Mouse (Mus musculus): ENCODE results near the gene Herc6. TPM values are rescaled to one million over a fixed set of nuclear protein-coding genes. Genes with fewer than 3 reads are reported as not detected.
A peak's percentile ranks its signal among the peaks of the same experiment; 100 is the strongest.

The Herc6 gene
- 1.3 and 2.3 TPM in 2 replicates for polyA plus RNA-seq (2012; rRNA removed)
- 2.7 and 3.7 TPM in 2 replicates for polyA plus RNA-seq (2014; fragmentation: Nextera tagmentation; extraction: Ambion mirVana)

DNA sequence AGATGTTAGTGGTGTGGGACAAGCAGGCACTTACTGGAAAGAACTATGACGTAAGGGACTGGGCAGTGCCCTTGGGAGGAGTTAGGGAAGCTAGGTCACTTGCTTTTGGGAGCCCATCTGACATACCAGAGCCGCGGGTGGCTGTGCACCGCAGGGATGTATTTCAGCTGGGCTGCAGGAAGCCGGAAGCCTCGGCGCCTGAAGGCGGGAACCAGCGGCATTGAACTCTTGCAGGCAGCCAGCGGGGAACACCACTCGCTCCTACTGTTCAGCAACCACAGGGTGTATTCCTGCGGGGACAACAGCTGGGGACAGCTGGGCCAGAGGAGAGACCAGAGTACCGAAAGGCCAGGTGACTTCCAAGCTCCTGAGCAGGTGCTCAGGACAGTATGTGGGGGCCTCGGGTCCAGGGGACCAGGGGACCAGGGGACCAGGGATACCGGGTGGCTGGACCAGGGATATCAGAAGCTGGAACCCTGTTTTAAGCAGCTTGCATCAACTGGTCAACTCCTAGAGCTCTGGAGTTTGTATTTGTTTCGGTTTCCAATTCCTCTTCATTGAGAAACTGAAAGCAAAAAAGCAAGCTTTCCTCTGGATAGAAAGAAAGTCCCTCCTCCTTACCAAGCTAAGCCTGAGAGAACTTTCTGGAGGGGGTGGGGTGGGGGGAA is at the start of gene Herc6:
Gene Herc6 (plus strand): TSS at position 120 of the 668 bp plus-strand sequence.
- ATAC-seq (ENCODE audit: insufficient read depth) (peak; percentile 91), DNase-seq (ENCODE audit: low read depth in 3 of 3, low spot score in 3 of 3) (peak; percentile 54 to 63 (median 62))
- H3K4me3 ChIP-seq (ENCODE audit: insufficient read depth in 1 of 2, low read depth in 2 of 2, low read length in 2 of 2) = peak within 1 kb of the TSS; percentile 66 to 84
- H3K9ac ChIP-seq (replicated peaks) = peak within 1 kb of the TSS; percentile 71
- H3K36me3 ChIP-seq (replicated peaks; ENCODE audit: control insufficient read depth, insufficient read depth, low read depth) = no peaks in the 10 kb centered on the region
- H3K4me1 ChIP-seq (replicated peaks; ENCODE audit: control insufficient read depth in 2 of 2, insufficient read depth in 2 of 2, low read length in 1 of 2) = peaks cover 0 to 2% of the 10 kb centered on the region in 2 experiments; a peak in 1 of 4 replicates
- H3K4me2 ChIP-seq (ENCODE audit: low read depth) = peak within 1 kb of the TSS; percentile 70
- no peaks in the 10 kb centered on the region for H3K9me3 ChIP-seq (ENCODE audit: control insufficient read depth, low read length)
- no peaks in the 10 kb centered on the region for H3K27me3 ChIP-seq (ENCODE audit: control insufficient read depth, insufficient read depth, low read length)
- TF ChIP-seq EP300 (IDR thresholded peaks at IDR 0.05; ENCODE audit: low read depth) (no peak), CTCF (IDR thresholded peaks at IDR 0.05; ENCODE audit: low read depth) (no peak)
- WGBS (ENCODE audit: insufficient replicate concordance) = under 1% methylated on average over 16 of the region's 16 CpGs
- peak within 1 kb of the TSS; percentile 8 for H3K27ac ChIP-seq

GRCm38 (mm10) chr6:57531011-57531410 is 49.8 kb upstream of the Herc6 start:
- Histone ChIP-seq H3K9ac (replicated peaks) (no peak overlapping the region), H3K9me3 (ENCODE audit: control insufficient read depth, low read length) (no peaks in the 10 kb centered on the region), H3K4me3 (ENCODE audit: insufficient read depth in 1 of 2, low read depth in 2 of 2, low read length in 2 of 2) (no peak overlapping the region), H3K27ac (no peak overlapping the region), H3K36me3 (replicated peaks; ENCODE audit: control insufficient read depth, insufficient read depth, low read depth) (no peaks in the 10 kb centered on the region), H3K27me3 (ENCODE audit: control insufficient read depth, insufficient read depth, low read length) (no peaks in the 10 kb centered on the region), H3K4me2 (ENCODE audit: low read depth) (no peak overlapping the region), H3K4me1 (replicated peaks; ENCODE audit: control insufficient read depth in 2 of 2, insufficient read depth in 2 of 2, low read length in 1 of 2) (peaks cover 0 to 11% of the 10 kb centered on the region in 2 experiments; a peak in 2 of 4 replicates)
- ATAC-seq (ENCODE audit: insufficient read depth) (no peak), DNase-seq (ENCODE audit: low read depth in 3 of 3, low spot score in 3 of 3) (no peak)
- TF ChIP-seq EP300 (IDR thresholded peaks at IDR 0.05; ENCODE audit: low read depth) (no peak), CTCF (IDR thresholded peaks at IDR 0.05; ENCODE audit: low read depth) (no peak)
- WGBS (ENCODE audit: insufficient replicate concordance) = 49% methylated on average over 4 of the region's 4 CpGs

- H3K27ac ChIP-seq = no peak overlapping the region
- DNase-seq (ENCODE audit: low read depth in 3 of 3, low spot score in 3 of 3) (no peak), ATAC-seq (ENCODE audit: insufficient read depth) (no peak)
- no peak overlapping the region for H3K4me2 ChIP-seq (ENCODE audit: low read depth)
- no peaks in the 10 kb centered on the region for H3K36me3 ChIP-seq (replicated peaks; ENCODE audit: control insufficient read depth, insufficient read depth, low read depth)
- peaks cover 0 to 11% of the 10 kb centered on the region in 2 experiments; a peak in 2 of 4 replicates for H3K4me1 ChIP-seq (replicated peaks; ENCODE audit: control insufficient read depth in 2 of 2, insufficient read depth in 2 of 2, low read length in 1 of 2)
- 69% methylated on average over 1 of the region's 1 CpGs for WGBS (ENCODE audit: insufficient replicate concordance)
- H3K27me3 ChIP-seq (ENCODE audit: control insufficient read depth, insufficient read depth, low read length) = no peaks in the 10 kb centered on the region
- H3K4me3 ChIP-seq (ENCODE audit: insufficient read depth in 1 of 2, low read depth in 2 of 2, low read length in 2 of 2) = no peak overlapping the region
- TF ChIP-seq CTCF (IDR thresholded peaks at IDR 0.05; ENCODE audit: low read depth) = no peak
- TF ChIP-seq EP300 (IDR thresholded peaks at IDR 0.05; ENCODE audit: low read depth) = no peak
- H3K9ac ChIP-seq (replicated peaks) = no peak overlapping the region
- H3K9me3 ChIP-seq (ENCODE audit: control insufficient read depth, low read length) = no peaks in the 10 kb centered on the region
These were observed 49.4 kb upstream of the Herc6 start for GRCm38 (mm10) chr6:57531441-57531840.

- no peak for TF ChIP-seq CTCF (IDR thresholded peaks at IDR 0.05; ENCODE audit: low read depth)
- no peaks in the 10 kb centered on the region for H3K36me3 ChIP-seq (replicated peaks; ENCODE audit: control insufficient read depth, insufficient read depth, low read depth)
- H3K27ac ChIP-seq = no peak overlapping the region
- DNase-seq (ENCODE audit: low read depth in 3 of 3, low spot score in 3 of 3) = no peak
- no peak overlapping the region for H3K4me3 ChIP-seq (ENCODE audit: insufficient read depth in 1 of 2, low read depth in 2 of 2, low read length in 2 of 2)
- H3K9me3 ChIP-seq (ENCODE audit: control insufficient read depth, low read length) = no peaks in the 10 kb centered on the region
- no peaks in the 10 kb centered on the region for H3K27me3 ChIP-seq (ENCODE audit: control insufficient read depth, insufficient read depth, low read length)
- peaks cover 0 to 11% of the 10 kb centered on the region in 2 experiments; a peak in 2 of 4 replicates for H3K4me1 ChIP-seq (replicated peaks; ENCODE audit: control insufficient read depth in 2 of 2, insufficient read depth in 2 of 2, low read length in 1 of 2)
- no peak for ATAC-seq (ENCODE audit: insufficient read depth)
- H3K9ac ChIP-seq (replicated peaks) = no peak overlapping the region
- WGBS (ENCODE audit: insufficient replicate concordance) = 58% methylated on average over 1 of the region's 1 CpGs
- H3K4me2 ChIP-seq (ENCODE audit: low read depth) = no peak overlapping the region
These were observed 48.8 kb upstream of the Herc6 start for GRCm38 (mm10) chr6:57532022-57532421.

DNA sequence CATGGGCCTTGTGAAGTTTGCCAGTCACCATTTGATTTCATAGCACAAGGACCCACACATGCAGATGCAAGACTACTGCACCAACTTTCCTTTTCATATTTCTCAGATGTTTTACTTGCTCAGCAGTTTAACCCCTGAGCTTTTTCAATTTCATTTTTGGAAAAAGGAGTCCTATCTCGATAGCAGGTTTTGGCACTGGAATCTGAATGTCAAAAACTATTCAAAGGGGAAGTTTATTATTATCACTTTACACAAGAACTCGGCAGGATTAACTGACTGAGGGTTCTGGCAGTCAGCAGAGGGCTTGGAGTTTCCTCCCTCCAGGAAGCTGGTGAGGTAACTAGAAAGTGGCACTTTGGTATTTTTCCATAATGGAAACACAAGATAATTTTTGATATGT is 47.4 kb upstream of the Herc6 start:
- Histone ChIP-seq H3K27me3 (ENCODE audit: control insufficient read depth, insufficient read depth, low read length) (no peaks in the 10 kb centered on the region), H3K9ac (replicated peaks) (no peak overlapping the region), H3K36me3 (replicated peaks; ENCODE audit: control insufficient read depth, insufficient read depth, low read depth) (no peaks in the 10 kb centered on the region), H3K4me3 (ENCODE audit: insufficient read depth in 1 of 2, low read depth in 2 of 2, low read length in 2 of 2) (no peak overlapping the region), H3K9me3 (ENCODE audit: control insufficient read depth, low read length) (no peaks in the 10 kb centered on the region), H3K27ac (no peak overlapping the region), H3K4me1 (replicated peaks; ENCODE audit: control insufficient read depth in 2 of 2, insufficient read depth in 2 of 2, low read length in 1 of 2) (peaks cover 0 to 11% of the 10 kb centered on the region in 2 experiments; a peak in 2 of 4 replicates), H3K4me2 (ENCODE audit: low read depth) (peak overlapping the region; percentile 74)
- 25% methylated on average over 2 of the region's 2 CpGs for WGBS (ENCODE audit: insufficient replicate concordance)
- ATAC-seq (ENCODE audit: insufficient read depth) (no peak), DNase-seq (ENCODE audit: low read depth in 3 of 3, low spot score in 3 of 3) (no peak)
- TF ChIP-seq EP300 (IDR thresholded peaks at IDR 0.05; ENCODE audit: low read depth) = no peak
